Mouse (Mus musculus) embryonic facial prominence, embryonic 11.5 days (tissue): Measurements from ENCODE around the gene Paqr4. TPM values are rescaled to one million over a fixed set of nuclear protein-coding genes. Genes with fewer than 3 reads are reported as not detected.

ENCODE experiments used
- ATAC-seq: fragments of 200-750 bp; cut with Nextera tagmentation; replicated peaks from 2 replicates; pipeline ENCODE4 v1.8.0; 2017; ENCODE audit warnings: low read depth; ENCODE audit not compliant: insufficient number of reproducible peaks, low FRiP score, low TSS enrichment
- DNase-seq: peaks from one replicate; pipeline ENCODE4 v3.0.0-alpha.2; 2015; ENCODE audit warnings: low spot score
- H3K27ac ChIP-seq: fragments of 300-500 bp; sonication (generic); replicated peaks from 2 replicates; pipeline ENCODE4 v1.5.1; 2014; ENCODE audit warnings: mild to moderate bottlenecking, low read depth, low read length, control low read depth
- H3K27me3 ChIP-seq: fragments of 300-500 bp; sonication (generic); 2 replicates; pipeline ENCODE4 v1.6.1; 2014; ENCODE audit warnings: mild to moderate bottlenecking, low read length, moderate library complexity, mixed read lengths; ENCODE audit not compliant: control insufficient read depth, insufficient read depth
- H3K36me3 ChIP-seq: fragments of 300-500 bp; sonication (generic); replicated peaks from 2 replicates; pipeline ENCODE4 v1.6.1; 2014; ENCODE audit warnings: low read depth, mild to moderate bottlenecking, low read length, moderate library complexity, mixed read lengths; ENCODE audit not compliant: control insufficient read depth, insufficient read depth
- H3K4me1 ChIP-seq: fragments of 300-500 bp; sonication (generic); 2 replicates; pipeline ENCODE4 v1.6.1; 2014; ENCODE audit warnings: low read length, mixed read lengths; ENCODE audit not compliant: control insufficient read depth, insufficient read depth
- H3K4me2 ChIP-seq: fragments of 300-500 bp; sonication (generic); 2 replicates; pipeline ENCODE4 v1.6.1; 2014; ENCODE audit warnings: low read depth, mild to moderate bottlenecking, control low read depth, low read length, moderate library complexity
- H3K4me3 ChIP-seq: fragments of 300-500 bp; sonication (generic); 2 replicates; pipeline ENCODE4 v1.5.1; 2014; ENCODE audit warnings: low read depth, low read length, control low read depth
- H3K9ac ChIP-seq: fragments of 300-500 bp; sonication (generic); replicated peaks from 2 replicates; pipeline ENCODE4 v1.6.1; 2014; ENCODE audit warnings: mild to moderate bottlenecking, control low read depth, low read length
- H3K9me3 ChIP-seq: fragments of 300-500 bp; sonication (generic); replicated peaks from 2 replicates; pipeline ENCODE4 v1.6.1; 2016; ENCODE audit warnings: mild to moderate bottlenecking, low read length, inconsistent platforms, mixed read lengths; ENCODE audit not compliant: control insufficient read depth
- WGBS: fragments of 180-500 bp; shearing (Covaris S2); extraction: QIAGEN DNeasy Blood & Tissue Kit; methylation state at CpG from one replicate; pipeline ENCODE4 v1.1.7; 2014; 5-methylcytosine and 5-hydroxymethylcytosine counted together
- polyA plus RNA-seq: library from polyadenylated mRNA; unstranded; fragments of >200 nt; fragmentation: Nextera tagmentation; extraction: Ambion mirVana; gene quantifications from 2 replicates; pipeline ENCODE4 v1.2.1, GENCODE M21; 2014

Paqr4 gene
- polyA plus RNA-seq, 1 experiment from 2014 or later: 11.8 TPM

GRCm38 (mm10) chr17:23761155-23761554 lies 20.5 kb upstream of the Paqr4 start:
- H3K4me3 ChIP-seq: no peak overlapping the region
- ATAC-seq (no peak), DNase-seq (no peak)
- H3K4me1 ChIP-seq: no peaks in the 10 kb centered on the region
- H3K4me2 ChIP-seq: no peak overlapping the region
- 90% methylated on average over 3 of the region's 3 CpGs for WGBS
- H3K27me3 ChIP-seq: no peaks in the 10 kb centered on the region
- no peaks in the 10 kb centered on the region for H3K9me3 ChIP-seq
- H3K36me3 ChIP-seq: peaks cover 14% of the 10 kb centered on the region
- H3K9ac ChIP-seq: no peak overlapping the region
- H3K27ac ChIP-seq: no peak overlapping the region

- no peak overlapping the region for H3K9ac ChIP-seq
- H3K4me1 ChIP-seq: no peaks in the 10 kb centered on the region
- H3K4me3 ChIP-seq: no peak overlapping the region
- H3K27me3 ChIP-seq: no peaks in the 10 kb centered on the region
- DNase-seq (no peak), ATAC-seq (no peak)
- H3K9me3 ChIP-seq: no peaks in the 10 kb centered on the region
- no peak overlapping the region for H3K27ac ChIP-seq
- 92% methylated on average over 9 of the region's 9 CpGs for WGBS
- peaks cover 18% of the 10 kb centered on the region for H3K36me3 ChIP-seq
- H3K4me2 ChIP-seq: no peak overlapping the region
Measured at GRCm38 (mm10) chr17:23760231-23760630, 19.6 kb upstream of the Paqr4 start.

- no peaks in the 10 kb centered on the region for H3K9me3 ChIP-seq
- H3K27ac ChIP-seq: no peak overlapping the region
- ATAC-seq (no peak), DNase-seq (no peak)
- H3K4me1 ChIP-seq: no peaks in the 10 kb centered on the region
- WGBS: 86% methylated on average over 8 of the region's 8 CpGs
- peaks cover 18% of the 10 kb centered on the region for H3K36me3 ChIP-seq
- H3K9ac ChIP-seq: no peak overlapping the region
- no peak overlapping the region for H3K4me2 ChIP-seq
- no peak overlapping the region for H3K4me3 ChIP-seq
- H3K27me3 ChIP-seq: no peaks in the 10 kb centered on the region
Measured at GRCm38 (mm10) chr17:23758801-23759200, 18.1 kb upstream of the Paqr4 start.

- H3K9ac ChIP-seq: no peak overlapping the region
- no peak overlapping the region for H3K27ac ChIP-seq
- no peaks in the 10 kb centered on the region for H3K9me3 ChIP-seq
- no peaks in the 10 kb centered on the region for H3K27me3 ChIP-seq
- no peak overlapping the region for H3K4me2 ChIP-seq
- 91% methylated on average over 9 of the region's 9 CpGs for WGBS
- no peak overlapping the region for H3K4me3 ChIP-seq
- no peak for DNase-seq
- no peaks in the 10 kb centered on the region for H3K4me1 ChIP-seq
- H3K36me3 ChIP-seq: peaks cover 27% of the 10 kb centered on the region
- ATAC-seq: no peak
Measured at GRCm38 (mm10) chr17:23757581-23757980, 16.9 kb upstream of the Paqr4 start.

GRCm38 (mm10) chr17:23755689-23756088 lies 15.0 kb upstream of the Paqr4 start:
- Histone ChIP-seq H3K27ac (no peak overlapping the region), H3K4me3 (no peak overlapping the region), H3K9ac (no peak overlapping the region), H3K4me1 (no peaks in the 10 kb centered on the region), H3K27me3 (no peaks in the 10 kb centered on the region), H3K9me3 (no peaks in the 10 kb centered on the region), H3K36me3 (peaks cover 28% of the 10 kb centered on the region), H3K4me2 (no peak overlapping the region)
- WGBS: 93% methylated on average over 13 of the region's 13 CpGs
- DNase-seq (no peak), ATAC-seq (no peak)

- H3K4me2 ChIP-seq: no peak overlapping the region
- 79% methylated on average over 11 of the region's 11 CpGs for WGBS
Measured at GRCm38 (mm10) chr17:23749400-23750191, 8.9 kb upstream of the Paqr4 start.

GRCm38 (mm10) chr17:23748631-23749391 lies 8.1 kb upstream of the Paqr4 start:
- ATAC-seq (no peak), DNase-seq (peak; percentile 87)
- Histone ChIP-seq H3K27me3 (peaks cover 35% of the 10 kb centered on the region), H3K4me1 (peaks cover 8% of the 10 kb centered on the region), H3K9me3 (no peaks in the 10 kb centered on the region), H3K9ac (no peak overlapping the region), H3K27ac (no peak overlapping the region), H3K4me3 (no peak overlapping the region), H3K4me2 (no peak overlapping the region), H3K36me3 (peaks cover 13% of the 10 kb centered on the region; the same call in 1 of the 2 replicates)
- 36% methylated on average over 10 of the region's 10 CpGs for WGBS

More at GRCm38 (mm10) chr17:23749400-23750191, 8.9 kb upstream of the Paqr4 start:
- no peaks in the 10 kb centered on the region for H3K9me3 ChIP-seq
- H3K4me3 ChIP-seq: no peak overlapping the region
- DNase-seq: no peak
- peaks cover 6% of the 10 kb centered on the region for H3K4me1 ChIP-seq
- peaks cover 13% of the 10 kb centered on the region; the same call in 1 of the 2 replicates for H3K36me3 ChIP-seq
- H3K9ac ChIP-seq: no peak overlapping the region
- no peak overlapping the region for H3K27ac ChIP-seq
- H3K27me3 ChIP-seq: peaks cover 28% of the 10 kb centered on the region
- ATAC-seq: no peak

GRCm38 (mm10) chr17:23748026-23748425 lies 7.4 kb upstream of the Paqr4 start:
- DNase-seq (no peak), ATAC-seq (no peak)
- 42% methylated on average over 6 of the region's 6 CpGs for WGBS
- no peak overlapping the region for H3K4me3 ChIP-seq
- H3K27ac ChIP-seq: no peak overlapping the region
- no peak overlapping the region for H3K4me2 ChIP-seq
- peaks cover 8% of the 10 kb centered on the region for H3K4me1 ChIP-seq
- peaks cover 8% of the 10 kb centered on the region; the same call in 1 of the 2 replicates for H3K36me3 ChIP-seq
- H3K27me3 ChIP-seq: peaks cover 43% of the 10 kb centered on the region
- no peaks in the 10 kb centered on the region for H3K9me3 ChIP-seq
- no peak overlapping the region for H3K9ac ChIP-seq
